Mouse (Mus musculus) forelimb bud, embryonic 11.5 days (tissue): ENCODE results near the gene Stat5a.

ENCODE experiments used
- DNase-seq: peaks from one replicate; pipeline ENCODE4 v3.0.0-alpha.2; 2012; ENCODE audit warnings: low read depth, low spot score

The Stat5a gene

GRCm38 (mm10) chr11:100860198-100861048 is 1.3 kb downstream of the Stat5a start:
- DNase-seq = peak; percentile 59

- DNase-seq = no peak
These were observed 2.2 kb downstream of the Stat5a start for GRCm38 (mm10) chr11:100861335-100861734.

- DNase-seq = no peak
These were observed 2.7 kb downstream of the Stat5a start for GRCm38 (mm10) chr11:100861836-100862235.

GRCm38 (mm10) chr11:100863141-100863540 is 4.0 kb downstream of the Stat5a start:
- DNase-seq = no peak

GRCm38 (mm10) chr11:100865618-100866017 is 6.5 kb downstream of the Stat5a start:
- no peak for DNase-seq

- DNase-seq = no peak
These were observed 11.3 kb downstream of the Stat5a start for GRCm38 (mm10) chr11:100870256-100870967.

GRCm38 (mm10) chr11:100870968-100871350 is 11.8 kb downstream of the Stat5a start:
- DNase-seq = no peak

GRCm38 (mm10) chr11:100875761-100876160 is 16.6 kb downstream of the Stat5a start:
- no peak for DNase-seq

- DNase-seq = no peak
These were observed 20.3 kb downstream of the Stat5a start for GRCm38 (mm10) chr11:100879321-100880078.

- DNase-seq = no peak
These were observed 24.5 kb downstream of the Stat5a start for GRCm38 (mm10) chr11:100883640-100884039.

- no peak for DNase-seq
These were observed 26.3 kb downstream of the Stat5a start for GRCm38 (mm10) chr11:100885472-100885871.

- no peak for DNase-seq
These were observed 27.1 kb downstream of the Stat5a start for GRCm38 (mm10) chr11:100886188-100886740.

GRCm38 (mm10) chr11:100887236-100887635 is 28.1 kb downstream of the Stat5a start:
- no peak for DNase-seq

GRCm38 (mm10) chr11:100887764-100888163 is 28.6 kb downstream of the Stat5a start:
- DNase-seq = no peak

GRCm38 (mm10) chr11:100888348-100888820 is 29.2 kb downstream of the Stat5a start:
- DNase-seq = no peak

GRCm38 (mm10) chr11:100890481-100890880 is 31.3 kb downstream of the Stat5a start:
- DNase-seq = no peak

- no peak for DNase-seq
These were observed 32.3 kb downstream of the Stat5a start for GRCm38 (mm10) chr11:100891256-100892123.

GRCm38 (mm10) chr11:100892435-100892834 is 33.3 kb downstream of the Stat5a start:
- DNase-seq = no peak

- DNase-seq = peak; percentile 90
These were observed 34.3 kb downstream of the Stat5a start for GRCm38 (mm10) chr11:100893482-100893881.

GRCm38 (mm10) chr11:100894146-100894918 is 35.2 kb downstream of the Stat5a start:
- no peak for DNase-seq
